Mouse (Mus musculus) adrenal gland, adult 18-20 months (tissue): ENCODE data around the gene Adam19. TPM values are rescaled to one million over a fixed set of nuclear protein-coding genes. Genes with fewer than 3 reads are reported as not detected.

Experiments
- DNase-seq, 2 experiments: peaks; one replicate each; pipeline ENCODE4 v3.0.0; 2021 to 2022; ENCODE audit warnings: low spot score in 2 of 2
- microRNA-seq, 2 experiments: library from miRNA; unstranded; fragments of <30 nt; microRNA quantifications; one replicate each; pipeline ENCODE4 v1.2.0; 2021; ENCODE audit warnings: borderline number of aligned reads in 2 of 2
- total RNA-seq, 2 experiments: library from RNA; stranded (reverse); gene quantifications; 1 replicate in 1 of 2; 2 replicates in 1 of 2; pipeline ENCODE4 v1.2.3; 2021

Adam19 gene
- total RNA-seq, 2 experiments from 2014 or later: 1.5 to 3.5 TPM

GRCm38 (mm10) chr11:46188283-46188682, 132.5 kb downstream of the Adam19 start:
- DNase-seq: no peak

GRCm38 (mm10) chr11:46194175-46194574, 138.4 kb downstream of the Adam19 start:
- no peak for DNase-seq

Small RNA genes lying within 50 kb of the gene (microRNA-seq; reads per million reads assigned to microRNA genes)
- gene Mir7239: 0 reads per million in 2 experiments
- gene Mir8100: 0 reads per million in 2 experiments

Other genes starting within 250 kb of the Adam19 start
- 10 to 100 TPM; 66.4 to 90.8 TPM for gene Clint1, start 203.9 kb upstream of the Adam19 start, total RNA-seq
- 10 to 100 TPM; 11.8 to 22.8 TPM for gene Lsm11, start 111.1 kb upstream of the Adam19 start, total RNA-seq
- 10 to 100 TPM; 11.7 to 15.2 TPM for gene Thg1l, start 100.5 kb upstream of the Adam19 start, total RNA-seq
- under 1 TPM in 1 of 2 experiments, not detected in 1; 0.13 TPM for gene Sox30, start 75.7 kb upstream of the Adam19 start, total RNA-seq
- 1 to 10 TPM; 3.1 to 3.3 TPM for gene Gm12166, start 3.7 kb upstream of the Adam19 start, total RNA-seq
- gene Nipal4, start 110.5 kb downstream of the Adam19 start, total RNA-seq: not detected
- gene Fndc9, start 179.5 kb downstream of the Adam19 start, total RNA-seq: not detected